Mouse (Mus musculus) embryonic facial prominence, embryonic 15.5 days (tissue): ENCODE data around the gene Tac4. TPM values are rescaled to one million over a fixed set of nuclear protein-coding genes. Genes with fewer than 3 reads are reported as not detected.

Source experiments
- ATAC-seq: fragments of 200-750 bp; cut with Nextera tagmentation; 2 replicates; pipeline ENCODE4 v1.8.0; 2017; ENCODE audit warnings: low read depth, moderate TSS enrichment; ENCODE audit not compliant: insufficient number of reproducible peaks, low FRiP score, low TSS enrichment
- H3K27ac ChIP-seq: fragments of 300-500 bp; sonication (generic); replicated peaks from 2 replicates; pipeline ENCODE4 v1.5.1; 2015; ENCODE audit warnings: mild to moderate bottlenecking, inconsistent platforms
- H3K27me3 ChIP-seq: fragments of 300-500 bp; sonication (generic); 2 replicates; pipeline ENCODE4 v1.6.1; 2015; ENCODE audit warnings: inconsistent platforms
- H3K36me3 ChIP-seq: fragments of 300-500 bp; sonication (generic); 2 replicates; pipeline ENCODE4 v1.6.1; 2015; ENCODE audit warnings: mild to moderate bottlenecking, inconsistent platforms
- H3K4me1 ChIP-seq: fragments of 300-500 bp; sonication (generic); 2 replicates; pipeline ENCODE4 v1.6.1; 2015; ENCODE audit warnings: inconsistent platforms
- H3K4me2 ChIP-seq: fragments of 300-500 bp; sonication (generic); replicated peaks from 2 replicates; pipeline ENCODE4 v1.6.1; 2015; ENCODE audit warnings: mild to moderate bottlenecking, inconsistent platforms
- H3K4me3 ChIP-seq: fragments of 300-500 bp; sonication (generic); replicated peaks from 2 replicates; pipeline ENCODE4 v1.5.1; 2015; ENCODE audit warnings: mild to moderate bottlenecking, inconsistent platforms
- H3K9ac ChIP-seq: fragments of 300-500 bp; sonication (generic); 2 replicates; pipeline ENCODE4 v1.6.1; 2015; ENCODE audit warnings: inconsistent platforms
- H3K9me3 ChIP-seq: fragments of 300-500 bp; sonication (generic); replicated peaks from 2 replicates; pipeline ENCODE4 v1.6.1; 2016; ENCODE audit warnings: inconsistent platforms
- WGBS: fragments of 180-500 bp; shearing (Covaris S2); methylation state at CpG from one replicate; pipeline ENCODE4 v1.1.7; 2015; 5-methylcytosine and 5-hydroxymethylcytosine counted together
- polyA plus RNA-seq: library from polyadenylated mRNA; unstranded; fragments of >200 nt; fragmentation: Nextera tagmentation; extraction: Ambion mirVana; gene quantifications from 2 replicates; pipeline ENCODE4 v1.2.1, GENCODE M21; 2015

Tac4 gene
- polyA plus RNA-seq, 1 experiment from 2014 or later: 0.21 TPM

- ATAC-seq: no peak
- H3K9me3 ChIP-seq: no peaks in the 10 kb centered on the region
- WGBS: 19% methylated on average over 11 of the region's 11 CpGs
- peak overlapping the region; percentile 63 for H3K27ac ChIP-seq
- H3K4me3 ChIP-seq: no peak overlapping the region
- H3K4me1 ChIP-seq: peaks cover 5% of the 10 kb centered on the region
- H3K4me2 ChIP-seq: no peak overlapping the region
- peaks cover 5% of the 10 kb centered on the region; the same call in 1 of the 2 replicates for H3K36me3 ChIP-seq
- H3K9ac ChIP-seq: no peak overlapping the region
- no peaks in the 10 kb centered on the region for H3K27me3 ChIP-seq
Observed at GRCm38 (mm10) chr11:95263816-95264454, 2.6 kb downstream of the Tac4 start.

DNA sequence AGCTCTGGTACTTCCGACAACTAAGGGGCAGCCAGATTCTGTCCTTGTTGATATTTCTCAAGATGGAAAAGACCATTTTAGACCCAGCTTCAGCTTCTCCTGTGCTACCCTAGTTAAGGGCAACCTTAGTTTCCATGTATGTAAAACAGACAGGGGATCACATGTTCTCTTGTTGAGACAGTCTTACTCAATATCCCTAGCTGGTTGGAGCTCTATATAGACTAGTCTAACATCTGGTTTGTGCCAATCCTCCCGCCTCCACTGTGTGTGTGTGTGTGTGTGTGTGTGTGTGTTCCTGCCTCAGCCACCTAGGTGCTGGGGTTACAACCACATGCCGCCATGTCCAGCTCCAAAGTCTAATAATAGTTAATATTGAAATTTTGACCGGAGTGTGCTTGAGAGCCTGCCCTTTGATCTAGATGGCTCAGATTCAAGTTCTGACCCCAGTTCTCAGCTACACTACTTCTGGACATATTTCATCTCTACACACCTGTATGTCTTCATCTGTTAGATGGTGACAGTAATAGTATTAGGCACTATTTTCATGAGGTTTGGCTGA, 3.2 kb downstream of the Tac4 start:
- no peak for ATAC-seq
- no peak overlapping the region for H3K4me2 ChIP-seq
- H3K4me1 ChIP-seq: peaks cover 4% of the 10 kb centered on the region
- no peak overlapping the region for H3K9ac ChIP-seq
- 62% methylated on average over 4 of the region's 4 CpGs for WGBS
- no peaks in the 10 kb centered on the region for H3K9me3 ChIP-seq
- no peaks in the 10 kb centered on the region for H3K27me3 ChIP-seq
- no peak overlapping the region for H3K4me3 ChIP-seq
- H3K36me3 ChIP-seq: peaks cover 11% of the 10 kb centered on the region
- H3K27ac ChIP-seq: peak overlapping the region; percentile 63; the same call in 1 of the 2 replicates

DNA sequence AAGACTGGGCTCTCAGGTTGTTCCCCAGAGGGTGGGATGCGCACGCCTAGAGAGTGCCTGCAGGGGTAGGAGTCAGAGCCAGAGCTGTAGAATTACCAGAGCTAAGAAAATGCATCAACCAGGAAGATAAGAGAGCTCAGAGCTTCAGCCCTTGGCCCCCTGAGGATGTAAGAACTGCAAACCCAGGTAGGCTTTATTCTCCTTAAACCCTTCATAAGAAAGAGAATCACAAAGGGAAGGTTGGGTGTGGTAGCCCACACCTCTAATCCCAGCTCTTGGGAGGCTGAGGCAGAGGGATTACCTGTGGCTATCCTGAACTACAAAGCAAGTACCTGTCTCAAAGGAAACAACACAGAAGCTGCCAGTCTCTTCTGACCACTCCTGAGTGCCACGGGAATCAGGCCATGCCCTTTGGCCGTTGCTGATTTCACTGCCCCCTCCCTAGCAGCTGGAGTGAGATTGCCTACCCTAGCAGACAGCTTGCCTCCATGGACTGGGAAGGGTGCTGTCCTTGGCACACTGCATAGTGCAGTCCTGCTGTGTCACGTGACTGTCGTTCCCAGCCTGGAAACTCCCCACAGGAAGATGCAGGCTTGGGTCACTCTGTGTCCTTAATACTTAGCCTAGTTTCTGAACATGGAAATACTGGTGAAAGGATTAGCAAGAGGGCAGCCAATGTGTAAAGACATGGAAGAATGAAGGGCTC, 5.4 kb downstream of the Tac4 start:
- H3K4me2 ChIP-seq: no peak overlapping the region
- H3K9ac ChIP-seq: no peak overlapping the region
- H3K4me1 ChIP-seq: no peaks in the 10 kb centered on the region
- WGBS: 39% methylated on average over 6 of the region's 6 CpGs
- H3K4me3 ChIP-seq: no peak overlapping the region
- ATAC-seq: no peak
- peaks cover 30% of the 10 kb centered on the region for H3K36me3 ChIP-seq
- H3K9me3 ChIP-seq: no peaks in the 10 kb centered on the region
- H3K27me3 ChIP-seq: no peaks in the 10 kb centered on the region
- no peak overlapping the region for H3K27ac ChIP-seq

DNA sequence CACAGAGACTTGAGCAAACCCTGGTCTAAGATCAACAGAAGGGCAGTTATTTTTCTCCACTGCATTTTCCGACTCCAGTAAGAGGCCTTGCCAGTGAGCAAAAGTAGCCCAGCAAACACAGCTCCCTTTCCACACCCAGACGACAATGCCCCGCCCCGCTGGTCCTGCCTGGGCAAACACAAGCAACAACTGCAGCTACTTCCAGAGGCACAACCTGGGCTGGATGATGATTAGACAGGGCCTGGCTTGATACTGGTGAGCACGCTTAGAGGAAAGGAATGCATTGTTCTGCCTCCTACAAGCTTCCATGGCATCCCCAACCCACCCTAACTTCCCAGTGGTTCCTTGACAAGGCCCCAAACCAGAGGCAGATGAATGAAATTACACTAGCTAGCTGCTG, 12.3 kb downstream of the Tac4 start:
- Histone ChIP-seq H3K27ac (no peak overlapping the region; the same call in 1 of the 2 replicates), H3K4me3 (no peak overlapping the region), H3K4me2 (no peak overlapping the region), H3K27me3 (no peaks in the 10 kb centered on the region), H3K9me3 (no peaks in the 10 kb centered on the region), H3K36me3 (peaks cover 92% of the 10 kb centered on the region), H3K9ac (no peak overlapping the region), H3K4me1 (no peaks in the 10 kb centered on the region)
- WGBS: 78% methylated on average over 5 of the region's 5 CpGs
- no peak for ATAC-seq

DNA sequence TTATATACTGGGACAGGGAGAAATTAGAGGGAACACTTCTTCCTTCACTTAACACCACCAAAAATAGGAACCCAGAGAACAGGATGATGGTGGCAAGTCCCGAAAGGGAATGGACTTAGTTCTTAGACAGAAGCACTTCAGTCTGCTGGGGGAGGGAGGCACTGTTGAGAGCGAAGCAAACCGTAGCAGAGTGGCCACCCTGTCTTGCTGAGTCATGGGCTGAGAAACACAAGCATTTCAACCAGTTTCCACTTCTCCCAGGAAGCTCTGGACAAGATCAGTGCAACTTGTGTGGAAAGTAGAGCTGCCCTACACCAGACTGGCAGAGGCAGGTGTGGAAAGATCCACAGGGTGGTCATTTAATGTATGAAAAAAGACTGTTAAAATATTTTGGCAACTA, 13.3 kb downstream of the Tac4 start:
- Histone ChIP-seq H3K27me3 (no peaks in the 10 kb centered on the region), H3K36me3 (peaks cover 94% of the 10 kb centered on the region), H3K27ac (no peak overlapping the region), H3K9me3 (no peaks in the 10 kb centered on the region), H3K9ac (no peak overlapping the region), H3K4me1 (no peaks in the 10 kb centered on the region), H3K4me2 (no peak overlapping the region), H3K4me3 (no peak overlapping the region)
- no peak for ATAC-seq
- WGBS: 80% methylated on average over 3 of the region's 3 CpGs

- Histone ChIP-seq H3K9ac (no peak overlapping the region), H3K27me3 (no peaks in the 10 kb centered on the region), H3K4me1 (no peaks in the 10 kb centered on the region), H3K9me3 (no peaks in the 10 kb centered on the region), H3K4me2 (no peak overlapping the region), H3K4me3 (no peak overlapping the region), H3K36me3 (peaks cover 97% of the 10 kb centered on the region), H3K27ac (no peak overlapping the region)
- no peak for ATAC-seq
- WGBS: 90% methylated on average over 6 of the region's 6 CpGs
Observed at GRCm38 (mm10) chr11:95276056-95276455, 14.7 kb downstream of the Tac4 start.

GRCm38 (mm10) chr11:95279061-95279659, 17.8 kb downstream of the Tac4 start:
- 86% methylated on average over 4 of the region's 4 CpGs for WGBS
- Histone ChIP-seq H3K27me3 (no peaks in the 10 kb centered on the region), H3K4me2 (no peak overlapping the region), H3K4me3 (no peak overlapping the region), H3K4me1 (no peaks in the 10 kb centered on the region), H3K9ac (no peak overlapping the region), H3K27ac (no peak overlapping the region), H3K9me3 (no peaks in the 10 kb centered on the region), H3K36me3 (peaks cover 96% of the 10 kb centered on the region)
- no peak for ATAC-seq

- H3K27me3 ChIP-seq: no peaks in the 10 kb centered on the region
- no peak overlapping the region for H3K9ac ChIP-seq
- WGBS: 93% methylated on average over 5 of the region's 5 CpGs
- no peaks in the 10 kb centered on the region for H3K9me3 ChIP-seq
- no peaks in the 10 kb centered on the region for H3K4me1 ChIP-seq
- ATAC-seq: no peak
- H3K4me2 ChIP-seq: no peak overlapping the region
- no peak overlapping the region for H3K4me3 ChIP-seq
- H3K27ac ChIP-seq: no peak overlapping the region
- peaks cover 94% of the 10 kb centered on the region for H3K36me3 ChIP-seq
Observed at GRCm38 (mm10) chr11:95282331-95282730, 21.0 kb downstream of the Tac4 start.

DNA sequence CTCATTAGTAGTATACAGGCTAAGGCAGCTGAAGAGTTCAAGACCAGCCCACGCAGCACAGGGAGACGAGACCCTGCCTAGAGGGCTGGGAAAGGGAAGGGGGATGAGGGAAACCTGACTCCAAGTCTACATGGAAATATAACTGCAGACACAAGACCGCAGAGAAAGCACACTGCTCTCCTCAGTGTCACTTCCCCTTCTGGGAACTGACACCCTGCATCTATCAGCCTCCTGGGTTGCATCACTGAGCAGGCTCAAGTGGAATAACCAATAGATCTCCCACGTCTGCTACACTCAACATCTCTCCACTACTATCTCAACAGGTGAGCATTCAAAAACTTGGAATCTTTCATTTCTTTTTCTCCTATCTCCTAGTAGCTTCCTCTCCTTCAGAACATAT, 30.7 kb downstream of the Tac4 start:
- Histone ChIP-seq H3K4me2 (no peak overlapping the region), H3K9ac (no peak overlapping the region), H3K36me3 (peaks cover 78% of the 10 kb centered on the region), H3K27ac (no peak overlapping the region), H3K27me3 (no peaks in the 10 kb centered on the region), H3K4me1 (no peaks in the 10 kb centered on the region), H3K4me3 (no peak overlapping the region), H3K9me3 (no peaks in the 10 kb centered on the region)
- WGBS: 59% methylated on average over 4 of the region's 4 CpGs
- no peak for ATAC-seq

DNA sequence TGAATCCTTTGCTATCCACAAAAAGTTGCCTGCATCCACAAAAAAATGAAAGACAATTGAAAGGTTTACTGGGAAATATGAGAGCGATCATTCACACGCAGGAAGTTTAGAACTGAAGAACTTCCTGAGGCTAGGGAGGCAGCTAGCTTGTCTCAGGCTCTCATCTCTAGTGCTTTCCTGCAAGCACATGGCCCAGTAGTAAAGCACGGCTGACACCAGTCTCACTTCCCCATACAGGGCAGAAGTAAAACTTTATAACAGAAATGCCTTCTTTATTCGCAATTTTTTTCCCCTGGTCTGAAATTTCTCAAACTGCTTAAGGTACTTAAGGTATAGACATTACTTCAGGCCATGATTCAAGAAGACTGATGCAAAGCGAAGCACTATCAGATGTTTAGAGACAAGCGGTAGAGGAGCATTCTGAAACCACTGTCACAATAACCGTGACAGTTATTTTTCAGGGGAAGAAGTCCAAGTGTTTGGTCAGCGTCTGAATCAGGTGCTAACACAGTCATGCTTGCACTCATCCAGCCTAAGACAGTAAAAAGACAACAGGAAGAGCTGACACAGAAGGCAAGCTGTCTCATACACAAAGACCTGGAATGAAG, 31.8 kb downstream of the Tac4 start:
- Histone ChIP-seq H3K27ac (peak overlapping the region; percentile 17), H3K27me3 (no peaks in the 10 kb centered on the region), H3K9ac (no peak overlapping the region), H3K4me3 (no peak overlapping the region), H3K4me2 (no peak overlapping the region), H3K9me3 (no peaks in the 10 kb centered on the region), H3K4me1 (no peaks in the 10 kb centered on the region), H3K36me3 (peaks cover 76% of the 10 kb centered on the region)
- ATAC-seq: no peak
- 82% methylated on average over 8 of the region's 8 CpGs for WGBS

GRCm38 (mm10) chr11:95295736-95296135, 34.4 kb downstream of the Tac4 start:
- Histone ChIP-seq H3K27ac (no peak overlapping the region), H3K27me3 (no peaks in the 10 kb centered on the region), H3K4me3 (no peak overlapping the region), H3K9ac (no peak overlapping the region), H3K9me3 (no peaks in the 10 kb centered on the region), H3K36me3 (peaks cover 74% of the 10 kb centered on the region), H3K4me1 (no peaks in the 10 kb centered on the region), H3K4me2 (no peak overlapping the region)
- ATAC-seq: no peak
- WGBS: 93% methylated on average over 13 of the region's 13 CpGs
